Mouse (Mus musculus) midbrain, embryonic 15.5 days (tissue): ENCODE data around the gene Shtn1. TPM values are rescaled to one million over a fixed set of nuclear protein-coding genes. Genes with fewer than 3 reads are reported as not detected.

Experiments
- ATAC-seq: fragments of 200-750 bp; cut with Nextera tagmentation; replicated peaks from 2 replicates; pipeline ENCODE4 v1.8.0; 2017; ENCODE audit warnings: moderate TSS enrichment
- H3K27ac ChIP-seq: fragments of 300-500 bp; sonication (generic); 2 replicates; pipeline ENCODE4 v1.5.1; 2015; ENCODE audit warnings: mild to moderate bottlenecking, inconsistent platforms
- H3K27me3 ChIP-seq: fragments of 300-500 bp; sonication (generic); replicated peaks from 2 replicates; pipeline ENCODE4 v1.6.1; 2015; ENCODE audit warnings: inconsistent platforms
- H3K36me3 ChIP-seq: fragments of 300-500 bp; sonication (generic); replicated peaks from 2 replicates; pipeline ENCODE4 v1.6.1; 2015; ENCODE audit warnings: inconsistent platforms
- H3K4me1 ChIP-seq: fragments of 300-500 bp; sonication (generic); 2 replicates; pipeline ENCODE4 v1.6.1; 2015; ENCODE audit warnings: inconsistent platforms
- H3K4me2 ChIP-seq: fragments of 300-500 bp; sonication (generic); 2 replicates; pipeline ENCODE4 v1.6.1; 2015; ENCODE audit warnings: inconsistent platforms, mild to moderate bottlenecking, moderate library complexity
- H3K4me3 ChIP-seq: fragments of 300-500 bp; sonication (generic); 2 replicates; pipeline ENCODE4 v1.5.1; 2015; ENCODE audit warnings: mild to moderate bottlenecking, inconsistent platforms
- H3K9ac ChIP-seq: fragments of 300-500 bp; sonication (generic); 2 replicates; pipeline ENCODE4 v1.6.1; 2015; ENCODE audit warnings: mild to moderate bottlenecking, inconsistent platforms
- H3K9me3 ChIP-seq: fragments of 300-500 bp; sonication (generic); 2 replicates; pipeline ENCODE4 v1.6.1; 2016; ENCODE audit warnings: inconsistent platforms
- WGBS: fragments of 180-500 bp; shearing (Covaris S2); methylation state at CpG from one replicate; pipeline ENCODE4 v1.1.7; 2015; ENCODE audit warnings: mixed read lengths; 5-methylcytosine and 5-hydroxymethylcytosine counted together
- polyA plus RNA-seq: library from polyadenylated mRNA; unstranded; fragments of >200 nt; fragmentation: Nextera tagmentation; extraction: Ambion mirVana; gene quantifications from 2 replicates; pipeline ENCODE4 v1.2.1, GENCODE M21; 2015

Gene Shtn1
- polyA plus RNA-seq, 1 experiment from 2014 or later = 45.0 TPM

DNA sequence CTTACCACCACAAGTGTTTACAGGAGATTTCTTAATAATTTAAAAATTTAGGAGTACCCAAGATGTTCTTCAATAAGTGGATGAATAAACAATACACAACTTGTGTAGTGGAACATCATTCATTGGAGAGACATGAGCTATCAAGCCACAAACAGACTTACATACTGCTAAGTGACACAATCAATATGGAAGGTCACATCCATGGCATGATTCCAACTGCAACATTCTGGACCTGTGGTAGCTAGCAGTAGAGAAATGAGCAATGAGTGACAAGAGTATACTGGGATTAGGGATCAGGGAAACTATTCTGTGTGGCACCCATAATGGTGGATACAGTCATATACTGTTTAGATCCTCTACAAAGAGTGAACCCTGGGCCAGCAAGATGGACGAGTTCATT, 8.2 kb downstream of the Shtn1 start:
- no peak overlapping the region for H3K4me3 ChIP-seq
- H3K9ac ChIP-seq = no peak overlapping the region
- no peaks in the 10 kb centered on the region for H3K4me1 ChIP-seq
- no peaks in the 10 kb centered on the region for H3K27me3 ChIP-seq
- no peak overlapping the region for H3K4me2 ChIP-seq
- no peak for ATAC-seq
- no peak overlapping the region for H3K27ac ChIP-seq
- H3K9me3 ChIP-seq = no peaks in the 10 kb centered on the region
- WGBS = 84% methylated on average over 1 of the region's 1 CpGs
- no peaks in the 10 kb centered on the region for H3K36me3 ChIP-seq

DNA sequence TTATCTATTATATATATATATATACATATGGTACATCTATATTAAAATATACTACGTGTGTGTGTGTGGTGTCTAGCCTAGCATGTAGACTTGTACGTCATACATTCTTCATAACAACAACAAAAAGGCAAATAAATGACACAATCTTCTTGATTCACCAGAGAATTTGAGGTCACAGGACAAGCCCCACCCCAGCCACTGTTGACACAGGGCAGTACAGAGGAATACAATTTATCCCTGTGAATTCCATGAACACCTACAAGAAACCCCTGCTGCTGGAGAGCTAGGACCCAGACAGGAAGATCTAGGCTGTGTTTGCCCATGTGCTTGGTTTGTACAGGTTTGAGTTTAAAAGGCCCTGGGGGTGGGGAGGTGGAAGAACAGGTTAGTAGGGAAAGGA, 9.2 kb downstream of the Shtn1 start:
- no peak for ATAC-seq
- Histone ChIP-seq H3K27me3 (no peaks in the 10 kb centered on the region), H3K36me3 (no peaks in the 10 kb centered on the region), H3K4me3 (no peak overlapping the region), H3K27ac (no peak overlapping the region), H3K9me3 (no peaks in the 10 kb centered on the region), H3K9ac (no peak overlapping the region), H3K4me1 (no peaks in the 10 kb centered on the region), H3K4me2 (no peak overlapping the region)
- 94% methylated on average over 2 of the region's 2 CpGs for WGBS

DNA sequence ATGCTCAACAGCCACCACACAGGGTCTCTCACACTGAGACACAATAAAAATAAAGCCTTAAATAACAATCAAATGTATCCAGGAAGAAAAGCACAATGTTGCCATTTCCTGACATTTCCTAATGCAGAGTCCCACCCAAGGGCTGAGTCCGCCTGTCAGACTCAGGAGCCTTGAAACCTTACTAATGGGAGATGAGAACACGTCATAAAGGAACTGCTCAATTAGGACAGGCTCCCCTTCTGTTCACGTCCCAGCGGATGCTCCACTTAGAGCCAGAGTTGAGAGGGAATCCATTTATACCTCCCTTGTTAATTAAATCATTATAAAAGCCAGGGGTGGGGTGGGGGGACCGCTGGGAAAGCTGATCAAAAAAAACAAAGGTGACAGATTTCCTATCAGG, 9.8 kb downstream of the Shtn1 start:
- 58% methylated on average over 5 of the region's 5 CpGs for WGBS
- Histone ChIP-seq H3K4me2 (no peak overlapping the region), H3K4me3 (no peak overlapping the region), H3K9ac (no peak overlapping the region), H3K36me3 (no peaks in the 10 kb centered on the region), H3K27me3 (no peaks in the 10 kb centered on the region), H3K4me1 (no peaks in the 10 kb centered on the region), H3K9me3 (no peaks in the 10 kb centered on the region), H3K27ac (no peak overlapping the region)
- ATAC-seq = no peak

DNA sequence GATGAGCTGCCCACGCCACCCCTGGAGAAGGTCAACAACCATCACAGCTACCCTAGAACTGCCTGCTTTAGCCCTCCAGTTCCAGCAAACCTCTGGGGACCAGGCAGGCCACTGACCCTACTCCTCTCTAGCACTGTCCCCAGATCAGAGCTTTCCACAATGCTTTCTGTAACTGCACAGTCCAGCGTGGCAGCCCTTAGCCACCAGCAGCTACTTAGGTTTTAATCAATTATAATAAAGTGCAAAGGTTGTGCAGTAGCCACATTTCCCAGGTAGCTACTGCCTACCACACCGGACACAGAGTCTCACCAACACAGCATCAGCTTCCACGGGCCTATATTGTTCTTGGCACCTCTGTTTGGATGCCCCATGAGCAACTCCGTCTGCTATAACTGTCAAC, 11.3 kb downstream of the Shtn1 start:
- Histone ChIP-seq H3K4me2 (no peak overlapping the region), H3K4me1 (no peaks in the 10 kb centered on the region), H3K27ac (no peak overlapping the region), H3K27me3 (no peaks in the 10 kb centered on the region), H3K9ac (no peak overlapping the region), H3K4me3 (no peak overlapping the region), H3K36me3 (no peaks in the 10 kb centered on the region), H3K9me3 (no peaks in the 10 kb centered on the region)
- no peak for ATAC-seq
- 90% methylated on average over 5 of the region's 5 CpGs for WGBS

DNA sequence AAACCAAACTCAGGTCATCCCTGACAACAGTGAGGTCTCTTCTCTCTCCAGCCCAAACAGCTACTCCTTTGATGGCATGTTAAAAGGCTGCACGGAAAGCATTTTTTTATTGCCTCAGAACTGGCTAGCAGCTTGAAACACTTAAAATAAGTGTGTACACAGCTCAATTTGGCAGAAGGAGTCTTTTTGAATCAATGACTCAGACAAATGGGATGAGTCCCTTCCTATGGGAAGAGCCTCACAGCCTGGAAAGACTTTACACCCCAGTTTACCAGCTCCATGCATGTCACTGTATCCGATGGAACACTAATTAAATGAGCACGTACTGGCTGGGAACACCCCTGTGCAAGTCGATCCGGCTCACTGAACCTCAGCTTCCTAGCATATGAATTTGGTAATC, 12.3 kb downstream of the Shtn1 start:
- Histone ChIP-seq H3K9ac (no peak overlapping the region), H3K4me1 (no peaks in the 10 kb centered on the region), H3K27ac (no peak overlapping the region), H3K4me2 (no peak overlapping the region), H3K4me3 (no peak overlapping the region), H3K36me3 (no peaks in the 10 kb centered on the region), H3K9me3 (no peaks in the 10 kb centered on the region), H3K27me3 (no peaks in the 10 kb centered on the region)
- ATAC-seq = no peak
- 96% methylated on average over 5 of the region's 5 CpGs for WGBS

DNA sequence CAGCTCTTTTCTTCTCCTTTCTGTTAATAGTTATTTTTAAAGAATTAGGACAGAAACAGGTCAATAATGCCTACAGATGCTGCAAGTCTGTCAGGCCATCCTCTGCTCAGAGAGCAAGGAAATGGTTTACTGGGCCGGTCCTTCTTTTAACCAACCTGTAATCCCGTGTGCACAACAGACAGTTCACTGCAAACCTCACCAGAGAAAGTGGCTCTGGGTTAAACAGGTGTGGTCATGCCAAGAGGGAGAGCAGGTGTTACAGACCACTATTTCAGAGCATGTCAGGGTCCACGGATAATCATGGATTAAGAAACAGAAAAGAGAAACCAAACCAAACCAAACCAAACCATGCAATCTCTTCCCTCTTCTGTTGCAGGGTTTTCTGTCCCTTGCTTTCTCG, 17.8 kb downstream of the Shtn1 start:
- Histone ChIP-seq H3K4me1 (no peaks in the 10 kb centered on the region), H3K9me3 (no peaks in the 10 kb centered on the region), H3K4me3 (no peak overlapping the region), H3K36me3 (no peaks in the 10 kb centered on the region), H3K27ac (no peak overlapping the region), H3K9ac (no peak overlapping the region), H3K4me2 (no peak overlapping the region), H3K27me3 (no peaks in the 10 kb centered on the region)
- 74% methylated on average over 4 of the region's 4 CpGs for WGBS
- ATAC-seq = no peak

DNA sequence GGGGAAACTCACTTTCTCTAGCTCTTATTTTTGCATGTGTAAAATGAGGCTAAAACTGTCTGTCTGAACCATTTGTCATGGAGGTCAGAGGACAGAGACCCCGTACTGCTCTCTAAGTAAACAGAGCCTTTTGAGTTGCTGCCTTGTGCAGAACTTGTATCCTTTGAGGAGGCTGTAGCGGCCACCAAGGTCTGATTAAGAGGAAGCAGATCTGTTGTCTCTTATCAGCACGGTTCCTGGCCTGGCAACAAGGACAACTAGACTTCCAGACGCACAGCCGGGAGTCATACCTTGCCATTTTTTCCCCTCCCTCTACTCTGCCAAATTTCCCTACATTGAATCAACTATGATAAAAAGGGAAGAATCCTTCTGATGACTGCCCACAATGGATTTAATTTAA, 18.5 kb downstream of the Shtn1 start:
- no peak overlapping the region for H3K4me3 ChIP-seq
- H3K27me3 ChIP-seq = no peaks in the 10 kb centered on the region
- no peaks in the 10 kb centered on the region for H3K9me3 ChIP-seq
- no peak overlapping the region for H3K9ac ChIP-seq
- H3K4me1 ChIP-seq = no peaks in the 10 kb centered on the region
- 59% methylated on average over 5 of the region's 5 CpGs for WGBS
- no peak overlapping the region for H3K27ac ChIP-seq
- no peak overlapping the region for H3K4me2 ChIP-seq
- ATAC-seq = no peak
- no peaks in the 10 kb centered on the region for H3K36me3 ChIP-seq

DNA sequence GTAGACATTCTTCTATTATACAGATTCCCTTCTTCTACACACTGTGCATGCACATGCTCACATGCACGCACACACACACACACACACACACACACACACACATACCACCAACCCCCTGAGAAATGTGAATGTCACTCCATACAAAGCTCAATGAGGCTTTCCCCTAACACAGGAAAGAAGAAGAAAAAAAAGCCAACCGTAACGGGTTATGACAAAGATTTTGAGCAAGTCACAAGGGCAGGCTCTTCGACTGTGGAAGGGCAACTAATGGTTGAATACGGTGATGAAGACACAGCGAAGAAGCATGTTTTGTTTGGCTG, 21.3 kb downstream of the Shtn1 start:
- H3K27ac ChIP-seq = no peak overlapping the region
- no peak overlapping the region for H3K4me2 ChIP-seq
- no peaks in the 10 kb centered on the region for H3K36me3 ChIP-seq
- no peak; the same call in 1 of the 2 replicates for ATAC-seq
- H3K27me3 ChIP-seq = no peaks in the 10 kb centered on the region
- no peak overlapping the region for H3K4me3 ChIP-seq
- WGBS = 70% methylated on average over 6 of the region's 6 CpGs
- no peaks in the 10 kb centered on the region for H3K9me3 ChIP-seq
- H3K4me1 ChIP-seq = no peaks in the 10 kb centered on the region; the same call in 1 of the 2 replicates
- H3K9ac ChIP-seq = no peak overlapping the region

DNA sequence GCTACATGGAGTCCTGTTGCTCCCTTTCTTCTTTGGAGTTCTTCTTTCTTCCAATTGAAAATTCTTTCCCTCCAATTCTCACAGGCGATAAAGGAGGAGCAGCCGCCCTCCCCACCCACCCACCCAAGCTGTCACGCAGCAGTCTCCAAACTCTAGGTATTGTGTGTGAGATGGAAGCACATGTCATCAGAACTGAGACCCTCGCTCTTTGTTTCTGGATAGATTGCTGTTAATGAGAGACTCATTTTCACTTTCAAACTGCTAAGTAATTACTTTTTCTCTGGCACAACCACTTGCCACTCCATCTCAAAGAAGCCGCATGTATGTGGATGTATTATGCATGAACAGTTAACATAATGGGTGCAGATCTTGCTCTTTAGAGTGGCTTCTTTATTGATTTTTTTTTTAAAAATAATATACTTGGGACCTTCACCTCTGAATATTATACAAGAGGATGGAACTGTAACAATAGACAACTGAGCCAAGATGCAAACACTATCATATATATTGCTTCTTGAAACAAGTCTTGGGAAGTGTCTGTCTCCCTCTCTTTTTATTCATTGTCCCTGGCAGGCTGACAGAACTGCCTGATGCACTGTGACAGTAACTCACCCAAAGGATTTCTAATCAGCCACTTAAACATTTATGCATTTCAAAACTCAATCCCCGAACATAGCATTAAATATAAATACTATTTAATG, 21.8 kb downstream of the Shtn1 start:
- no peak overlapping the region for H3K4me2 ChIP-seq
- no peak for ATAC-seq
- H3K9me3 ChIP-seq = no peaks in the 10 kb centered on the region
- no peaks in the 10 kb centered on the region; the same call in 1 of the 2 replicates for H3K4me1 ChIP-seq
- WGBS = 64% methylated on average over 6 of the region's 6 CpGs
- H3K9ac ChIP-seq = no peak overlapping the region
- no peaks in the 10 kb centered on the region for H3K36me3 ChIP-seq
- H3K4me3 ChIP-seq = no peak overlapping the region
- no peaks in the 10 kb centered on the region for H3K27me3 ChIP-seq
- no peak overlapping the region for H3K27ac ChIP-seq

DNA sequence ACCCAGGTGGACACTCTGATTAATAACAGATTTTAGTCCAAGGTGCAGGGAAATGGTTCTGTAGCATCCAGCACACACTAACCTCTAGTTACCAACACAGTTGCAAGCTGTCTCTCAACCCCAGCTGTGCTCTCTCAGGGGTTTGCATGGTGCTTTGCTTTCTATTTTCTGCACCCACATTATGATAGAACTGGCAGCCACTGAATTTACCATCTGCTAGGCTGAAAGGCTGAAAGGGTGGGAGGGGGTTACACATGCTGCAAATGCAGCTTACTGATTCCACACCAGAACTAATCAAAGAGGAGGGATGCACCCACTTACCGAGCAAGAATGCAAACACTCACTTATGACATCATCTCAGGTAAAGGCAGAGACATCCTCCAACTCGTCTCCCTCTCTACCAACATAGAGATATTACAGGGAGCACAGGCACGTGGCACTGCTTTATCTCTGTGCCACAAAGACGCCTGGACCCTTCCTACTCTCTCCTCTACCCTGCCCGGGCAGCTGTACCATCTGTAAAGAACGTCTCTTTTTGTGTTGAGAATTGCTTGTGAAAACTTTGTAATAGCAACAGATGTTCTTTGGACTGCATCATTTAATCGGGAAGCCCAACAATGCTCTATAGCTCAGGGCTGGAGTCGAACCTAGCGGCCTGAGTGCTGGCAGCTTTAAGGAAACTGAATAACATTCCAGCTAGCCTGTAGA, 23.0 kb downstream of the Shtn1 start:
- no peak for ATAC-seq
- H3K27me3 ChIP-seq = no peaks in the 10 kb centered on the region
- no peak overlapping the region for H3K27ac ChIP-seq
- no peak overlapping the region for H3K4me2 ChIP-seq
- no peaks in the 10 kb centered on the region for H3K9me3 ChIP-seq
- H3K36me3 ChIP-seq = no peaks in the 10 kb centered on the region
- no peak overlapping the region for H3K4me3 ChIP-seq
- no peaks in the 10 kb centered on the region; the same call in 1 of the 2 replicates for H3K4me1 ChIP-seq
- no peak overlapping the region for H3K9ac ChIP-seq
- 65% methylated on average over 9 of the region's 9 CpGs for WGBS

DNA sequence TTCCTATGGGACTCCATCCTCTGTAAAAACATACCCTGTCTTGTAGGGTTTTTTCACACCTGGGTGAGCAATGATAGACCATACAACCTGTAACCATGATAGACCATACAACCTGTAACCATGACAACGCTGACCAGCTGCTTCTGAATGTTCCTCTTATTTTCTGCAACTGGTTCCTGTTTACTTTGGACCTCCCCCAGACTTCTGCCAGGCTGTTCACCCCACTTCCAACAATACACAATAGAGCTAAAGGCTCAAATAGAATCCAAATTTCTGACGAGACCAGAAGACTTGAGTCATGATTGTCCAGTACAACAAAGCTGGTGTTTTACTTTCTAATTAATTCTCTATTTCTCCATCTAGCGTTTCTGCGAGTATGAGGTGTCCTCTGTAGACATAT, 23.8 kb downstream of the Shtn1 start:
- Histone ChIP-seq H3K4me2 (no peak overlapping the region), H3K27ac (no peak overlapping the region), H3K36me3 (no peaks in the 10 kb centered on the region), H3K9me3 (no peaks in the 10 kb centered on the region), H3K4me3 (no peak overlapping the region), H3K27me3 (no peaks in the 10 kb centered on the region), H3K9ac (no peak overlapping the region), H3K4me1 (no peaks in the 10 kb centered on the region; the same call in 1 of the 2 replicates)
- ATAC-seq = no peak
- 66% methylated on average over 4 of the region's 4 CpGs for WGBS

DNA sequence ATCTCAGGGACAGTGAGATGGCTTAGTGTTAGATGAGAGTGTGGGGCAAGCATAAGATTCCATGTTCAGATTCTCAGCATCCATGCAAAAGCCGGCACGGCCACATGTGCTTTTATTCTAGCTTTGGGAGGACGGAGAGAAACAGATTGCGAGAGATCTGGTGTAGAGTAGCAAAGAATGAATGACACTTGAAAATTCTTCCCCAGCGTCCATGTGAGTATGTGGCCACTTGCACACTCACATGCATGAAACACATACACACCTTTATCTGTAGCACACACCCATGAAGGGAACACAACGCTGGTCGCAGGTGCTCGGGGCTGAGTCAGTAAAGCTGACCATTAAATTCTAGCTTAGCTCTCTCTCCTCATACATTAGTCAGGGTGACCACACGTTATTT, 24.3 kb downstream of the Shtn1 start:
- Histone ChIP-seq H3K4me3 (no peak overlapping the region), H3K27me3 (no peaks in the 10 kb centered on the region), H3K4me2 (no peak overlapping the region), H3K27ac (no peak overlapping the region), H3K9me3 (no peaks in the 10 kb centered on the region), H3K4me1 (no peaks in the 10 kb centered on the region; the same call in 1 of the 2 replicates), H3K9ac (no peak overlapping the region), H3K36me3 (no peaks in the 10 kb centered on the region)
- 87% methylated on average over 9 of the region's 9 CpGs for WGBS
- ATAC-seq = no peak

DNA sequence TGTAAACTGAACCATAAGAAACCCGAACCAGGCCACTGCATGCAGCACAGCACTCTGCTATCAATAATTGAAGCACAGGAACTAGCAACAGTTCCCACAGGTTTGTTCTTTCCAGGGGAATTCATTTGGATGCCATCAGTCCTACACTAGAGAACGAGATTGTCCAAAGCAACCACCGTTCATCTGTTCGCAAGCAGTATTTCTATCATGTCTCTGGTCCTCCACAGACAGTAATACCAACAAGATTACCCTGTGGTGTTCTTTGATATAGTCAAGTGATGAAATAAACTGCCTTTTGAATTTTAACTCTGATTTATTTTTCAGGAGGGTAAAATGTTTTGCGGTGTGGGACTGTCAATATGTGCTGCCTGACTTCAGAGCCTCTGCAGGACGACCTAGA, 27.0 kb downstream of the Shtn1 start:
- H3K4me2 ChIP-seq = no peak overlapping the region
- H3K27ac ChIP-seq = no peak overlapping the region
- WGBS = 85% methylated on average over 6 of the region's 6 CpGs
- H3K36me3 ChIP-seq = no peaks in the 10 kb centered on the region
- H3K4me1 ChIP-seq = peaks cover 1% of the 10 kb centered on the region; the same call in 1 of the 2 replicates
- no peak for ATAC-seq
- H3K4me3 ChIP-seq = no peak overlapping the region
- no peaks in the 10 kb centered on the region for H3K9me3 ChIP-seq
- H3K27me3 ChIP-seq = no peaks in the 10 kb centered on the region
- H3K9ac ChIP-seq = no peak overlapping the region
